18 mouse cellular contexts compared by ENCODE assay signal in genomic region chr10:18853417-18853816, GRCm38 (mm10). TPM values are rescaled to one million over a fixed set of nuclear protein-coding genes. Genes with fewer than 3 reads are reported as not detected.
"Had no signal": no experiment of that assay in that cellular context is flagged by ENCODE, and none has a peak within 500 bp of the region (broad histone marks: within the 10 kb centered on the region; RNA-seq: fewer than 3 reads in every experiment).

No protein-coding gene starts in this region.

- H3K9me3 ChIP-seq: lung, embryonic 15.5 days; megakaryocyte, embryonic 14.5 days; midbrain, embryonic 10.5 days; midbrain, embryonic 12.5 days; neural tube, embryonic 12.5 days; stomach, embryonic 15.5 days had no signal

- H3K4me1 ChIP-seq: lung, embryonic 15.5 days; neural tube, embryonic 12.5 days; stomach, embryonic 15.5 days had no signal

- H3K4me2 ChIP-seq: lung, embryonic 15.5 days; midbrain, embryonic 12.5 days; neural tube, embryonic 12.5 days; stomach, embryonic 15.5 days had no signal

- DNase-seq: lung, adult 2 months; lung, postnatal 14 days; lung, postnatal 36 days; midbrain, embryonic 14.5 days; right cerebral cortex, postnatal 14 days; thymus, adult 2 months; thymus, postnatal 25 days; thymus, postnatal 4 days had no signal

- ATAC-seq: lung, postnatal 0 days; midbrain, embryonic 16.5 days had no signal

- H3K27ac ChIP-seq: lung, embryonic 15.5 days; macrophage; midbrain, embryonic 10.5 days; midbrain, embryonic 12.5 days; neural tube, embryonic 12.5 days; stomach, embryonic 15.5 days; stomach, postnatal 0 days had no signal

- H3K9ac ChIP-seq: lung, embryonic 15.5 days; midbrain, embryonic 12.5 days; neural tube, embryonic 12.5 days; stomach, embryonic 15.5 days had no signal

- H3K36me3 ChIP-seq: lung, embryonic 15.5 days; midbrain, embryonic 10.5 days; midbrain, embryonic 12.5 days; neural tube, embryonic 12.5 days; stomach, embryonic 15.5 days had no signal

- H3K27me3 ChIP-seq: lung, embryonic 15.5 days; midbrain, embryonic 12.5 days; neural tube, embryonic 12.5 days; stomach, embryonic 15.5 days had no signal

- H3K4me3 ChIP-seq: lung, embryonic 15.5 days; megakaryocyte, embryonic 14.5 days; midbrain, embryonic 10.5 days; midbrain, embryonic 12.5 days; neural tube, embryonic 12.5 days; stomach, embryonic 15.5 days had no signal

RNA-seq across cellular contexts. Expression of gene Perp, which starts 8.6 kb away (rescaled TPM):
- polyA plus RNA-seq: macrophage had no signal
